Mouse (Mus musculus): ENCODE measurements around the gene Pygo1. TPM values are rescaled to one million over a fixed set of nuclear protein-coding genes. Genes with fewer than 3 reads are reported as not detected.

The Pygo1 gene
- total RNA-seq, 2 experiments from 2014 or later, result 18.6 to 19.5 TPM

GRCm38 (mm10) chr9:72987703-72988102, 62.3 kb downstream of the Pygo1 start:
- no peak for DNase-seq (ENCODE audit: low spot score in 2 of 2)

DNA sequence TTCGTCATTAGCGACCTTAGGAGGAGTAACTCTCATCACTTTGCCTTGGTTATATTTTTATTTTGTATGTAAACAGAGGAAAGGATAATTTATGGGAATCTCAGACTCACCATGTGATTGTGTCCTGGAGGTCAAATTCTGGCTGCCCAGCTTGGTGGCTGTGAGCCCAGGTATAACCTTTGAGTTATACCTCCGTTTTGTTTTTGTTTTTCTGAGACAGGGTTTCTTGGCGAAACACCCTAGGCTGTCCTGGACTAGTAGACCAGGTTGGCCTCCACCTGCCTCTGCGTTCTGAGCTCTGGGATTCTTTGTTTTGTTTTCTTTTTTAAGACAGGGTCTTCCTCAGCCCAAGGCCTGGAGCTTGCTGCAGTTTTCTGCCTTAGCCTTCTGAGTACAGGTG, 63.3 kb downstream of the Pygo1 start:
- no peak for DNase-seq (ENCODE audit: low spot score in 2 of 2)

DNA sequence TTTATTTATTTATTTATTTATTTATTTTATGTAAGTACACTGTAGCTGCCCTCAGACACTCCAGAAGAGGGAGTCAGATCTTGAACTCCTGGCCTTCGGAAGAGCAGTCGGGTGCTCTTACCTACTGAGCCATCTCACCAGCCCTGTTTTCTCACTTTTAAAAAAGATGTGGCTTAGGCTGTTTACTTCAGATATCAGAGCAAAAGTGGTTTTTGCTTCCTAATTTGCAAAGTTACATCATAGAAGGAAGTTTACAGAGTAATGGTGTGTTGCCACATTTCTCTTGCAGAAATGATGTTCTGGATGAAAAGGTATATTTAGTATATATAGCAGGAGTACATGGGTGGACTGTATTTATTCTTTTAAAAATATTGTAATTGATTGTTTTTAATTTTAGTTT, 66.0 kb downstream of the Pygo1 start:
- DNase-seq (ENCODE audit: low spot score in 2 of 2), result no peak

DNA sequence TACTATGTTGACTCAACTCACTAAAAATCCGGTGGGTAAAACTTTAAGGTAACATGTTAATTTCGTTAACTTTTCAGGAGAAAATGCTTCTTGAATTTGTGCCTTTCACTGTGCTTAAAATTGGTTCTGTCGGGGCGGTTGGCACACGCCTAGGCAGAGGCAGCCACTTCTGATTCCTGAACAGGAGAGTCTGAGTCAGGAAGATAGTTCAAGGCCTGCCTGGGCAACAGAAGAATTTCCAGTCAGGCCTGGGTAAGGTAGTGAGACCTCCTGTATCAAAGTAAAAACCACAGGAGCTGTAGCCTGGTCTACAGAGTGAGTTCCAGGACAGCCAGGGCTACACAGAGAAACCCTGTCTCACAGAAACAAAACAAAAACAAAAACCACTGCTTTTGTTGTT, 67.1 kb downstream of the Pygo1 start:
- no peak for DNase-seq (ENCODE audit: low spot score in 2 of 2)

- no peak for DNase-seq (ENCODE audit: low spot score in 2 of 2)
These were observed 70.7 kb downstream of the Pygo1 start for GRCm38 (mm10) chr9:72996167-72996566.

DNA sequence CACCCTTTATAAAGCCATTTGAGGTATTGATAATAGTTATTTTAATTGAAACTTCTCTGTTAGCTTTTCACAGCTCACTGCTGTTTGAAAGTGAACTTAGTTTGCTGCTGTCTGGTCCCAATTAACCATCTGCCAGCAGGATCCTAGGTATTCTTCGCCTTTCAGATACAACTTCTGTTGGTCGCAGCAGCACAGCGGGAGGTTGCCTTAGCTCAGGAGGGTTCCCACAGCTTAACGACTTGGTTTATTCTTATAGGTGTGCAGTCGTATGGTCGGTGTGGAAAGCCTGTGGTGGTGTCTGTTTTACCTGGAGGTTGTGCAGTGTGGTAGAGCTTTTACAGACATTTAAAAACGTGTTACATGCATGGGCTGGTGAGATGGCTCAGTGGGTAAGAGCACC, 71.4 kb downstream of the Pygo1 start:
- no peak for DNase-seq (ENCODE audit: low spot score in 2 of 2)

DNA sequence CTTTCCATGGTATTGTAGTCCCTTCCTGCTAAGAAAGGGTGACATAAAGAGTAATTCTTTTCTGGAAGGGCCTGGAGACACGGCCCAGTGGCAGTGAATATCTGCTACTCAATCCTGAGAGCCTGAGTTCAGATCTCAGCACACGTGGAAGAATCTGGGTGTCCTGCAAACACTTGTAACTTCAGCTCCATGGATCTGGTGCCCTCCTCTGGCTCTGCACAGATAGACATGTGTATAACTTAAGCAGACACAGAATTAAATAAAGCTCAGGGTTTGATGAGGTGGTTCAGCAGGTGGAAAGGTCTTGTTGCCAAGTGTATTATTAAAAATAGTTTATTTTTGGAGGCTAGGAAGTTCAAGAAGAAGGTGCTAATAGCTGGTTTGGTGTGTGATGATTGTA, 75.0 kb downstream of the Pygo1 start:
- DNase-seq (ENCODE audit: low spot score in 2 of 2), result no peak

DNA sequence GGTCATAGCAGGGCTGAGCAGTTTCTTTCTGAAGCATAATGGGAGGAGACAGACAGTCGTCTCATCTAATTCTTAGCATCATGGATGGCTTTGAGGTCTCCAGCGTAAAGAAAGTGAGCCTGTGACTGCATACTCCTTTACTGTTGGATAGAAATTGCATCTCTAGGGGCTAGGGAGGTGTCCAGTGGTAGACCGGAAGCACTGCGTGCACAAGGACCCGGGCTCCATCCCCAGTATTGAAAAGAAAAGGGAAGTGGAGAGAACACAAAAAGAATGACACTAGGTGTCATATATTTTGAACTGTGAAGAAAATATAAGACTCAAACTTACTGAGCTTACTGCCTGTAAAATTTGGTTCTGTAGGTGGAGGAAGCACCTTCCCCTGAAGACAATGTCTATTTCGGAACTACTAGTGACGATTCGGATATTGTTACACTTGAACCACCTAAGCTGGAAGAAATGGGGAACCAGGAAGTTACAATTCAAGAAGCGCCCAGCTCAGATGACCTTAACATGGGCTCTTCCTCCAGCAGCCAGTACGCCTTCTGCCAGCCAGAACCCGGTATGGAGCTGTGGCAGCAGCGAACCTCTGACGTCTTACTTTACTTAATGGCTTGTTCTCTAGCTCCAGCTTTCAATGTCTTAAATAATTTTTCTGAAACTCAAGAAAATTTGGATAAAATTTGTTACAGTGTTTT, 76.0 kb downstream of the Pygo1 start:
- no peak for DNase-seq (ENCODE audit: low spot score in 2 of 2)

Other genes starting within 250 kb of the Pygo1 start
- gene Prtg, start 118.8 kb upstream of the Pygo1 start, total RNA-seq (2021), result 1 to 10 TPM; 1.7 to 3.0 TPM
- gene Dyx1c1, start 33.1 kb downstream of the Pygo1 start, total RNA-seq (2021), result 1 to 10 TPM; 1.8 to 2.2 TPM
- not detected for gene Gm44503, start 33.2 kb downstream of the Pygo1 start, total RNA-seq (2021)
- gene Ccpg1os, start 59.7 kb downstream of the Pygo1 start, total RNA-seq (2021), result 1 to 10 TPM; 9.1 to 9.5 TPM
- gene Ccpg1, start 59.8 kb downstream of the Pygo1 start, total RNA-seq (2021), result 100 to 1,000 TPM; 115 to 120 TPM
- gene Pigb, start 114.7 kb downstream of the Pygo1 start, total RNA-seq (2021), result 10 to 100 TPM; 12.4 to 13.5 TPM
- gene Rab27a, start 119.2 kb downstream of the Pygo1 start, total RNA-seq (2021), result 1 to 10 TPM; 8.2 to 8.4 TPM
- gene Khdc3, start 176.2 kb downstream of the Pygo1 start, total RNA-seq (2021), result 1 to 10 TPM; 1.7 to 2.3 TPM
- under 1 TPM in 1 of 2 experiments, not detected in 1; 0.49 TPM for gene Gm20509, start 176.8 kb downstream of the Pygo1 start, total RNA-seq (2021)
- gene Rsl24d1, start 187.8 kb downstream of the Pygo1 start, total RNA-seq (2021), result 10 to 100 TPM; 53.4 to 60.5 TPM

Data from left cerebral cortex, adult 18-20 months (tissue).